Mouse (Mus musculus): Measurements from ENCODE around the gene Amd1. TPM values are rescaled to one million over a fixed set of nuclear protein-coding genes. Genes with fewer than 3 reads are reported as not detected.

Gene Amd1
- polyA plus RNA-seq (2015; fragmentation: Nextera tagmentation; extraction: Ambion mirVana) = 57.0 and 59.8 TPM in 2 replicates

- ATAC-seq (ENCODE audit: borderline replicate concordance, extremely low read depth, low FRiP score, low TSS enrichment) = peak; percentile 97
- H3K36me3 ChIP-seq = no peaks in the 10 kb centered on the region
- H3K9me3 ChIP-seq = no peaks in the 10 kb centered on the region
- peak within 1 kb of the TSS; percentile 97 for H3K4me3 ChIP-seq
- peak within 1 kb of the TSS; percentile 87 for H3K4me2 ChIP-seq
- peak within 1 kb of the TSS; percentile 99 for H3K27ac ChIP-seq
- peak within 1 kb of the TSS; percentile 93 for H3K9ac ChIP-seq
- peaks cover 22% of the 10 kb centered on the region for H3K4me1 ChIP-seq
- H3K27me3 ChIP-seq = no peaks in the 10 kb centered on the region
- under 1% methylated on average over 55 of the region's 55 CpGs for WGBS
Measured at GRCm38 (mm10) chr10:40302140-40302985, at the start of gene Amd1. Amd1 (minus strand) TSS chr10:40302186.

GRCm38 (mm10) chr10:40351156-40351555 lies 49.2 kb upstream of the Amd1 start:
- H3K4me1 ChIP-seq = peaks cover 20% of the 10 kb centered on the region
- H3K4me3 ChIP-seq = peak overlapping the region; percentile 94; the same call in 1 of the 2 replicates
- H3K36me3 ChIP-seq = no peaks in the 10 kb centered on the region
- H3K27me3 ChIP-seq = no peaks in the 10 kb centered on the region
- no peak for ATAC-seq (ENCODE audit: borderline replicate concordance, extremely low read depth, low FRiP score, low TSS enrichment)
- WGBS = 75% methylated on average over 4 of the region's 4 CpGs
- peak overlapping the region; percentile 72; the same call in 1 of the 2 replicates for H3K4me2 ChIP-seq
- no peak overlapping the region for H3K27ac ChIP-seq
- no peaks in the 10 kb centered on the region for H3K9me3 ChIP-seq
- H3K9ac ChIP-seq = no peak overlapping the region

- ATAC-seq (ENCODE audit: borderline replicate concordance, extremely low read depth, low FRiP score, low TSS enrichment) = no peak
- no peaks in the 10 kb centered on the region for H3K27me3 ChIP-seq
- no peaks in the 10 kb centered on the region for H3K36me3 ChIP-seq
- H3K4me3 ChIP-seq = peak overlapping the region; percentile 94
- H3K9ac ChIP-seq = peak overlapping the region; percentile 80
- H3K4me1 ChIP-seq = peaks cover 20% of the 10 kb centered on the region
- 44% methylated on average over 12 of the region's 12 CpGs for whole genome bisulfite sequencing
- H3K27ac ChIP-seq = peak overlapping the region; percentile 94; the same call in 1 of the 2 replicates
- H3K4me2 ChIP-seq = peak overlapping the region; percentile 72
- no peaks in the 10 kb centered on the region for H3K9me3 ChIP-seq
Measured at GRCm38 (mm10) chr10:40350245-40350932, 48.4 kb upstream of the Amd1 start.

- Histone ChIP-seq H3K4me1 (peaks cover 20% of the 10 kb centered on the region), H3K4me3 (peak overlapping the region; percentile 94), H3K27me3 (no peaks in the 10 kb centered on the region), H3K9me3 (no peaks in the 10 kb centered on the region), H3K9ac (peak overlapping the region; percentile 80), H3K4me2 (peak overlapping the region; percentile 72), H3K27ac (peak overlapping the region; percentile 94), H3K36me3 (no peaks in the 10 kb centered on the region)
- WGBS = 0% methylated on average over 62 of the region's 62 CpGs
- peak; percentile 44 for ATAC-seq (ENCODE audit: borderline replicate concordance, extremely low read depth, low FRiP score, low TSS enrichment)
Measured at GRCm38 (mm10) chr10:40349631-40350177, 47.7 kb upstream of the Amd1 start.

GRCm38 (mm10) chr10:40348566-40349536 lies 46.9 kb upstream of the Amd1 start:
- peak overlapping the region; percentile 94 for H3K27ac ChIP-seq
- WGBS = under 1% methylated on average over 76 of the region's 76 CpGs
- H3K4me2 ChIP-seq = peak overlapping the region; percentile 72

GRCm38 (mm10) chr10:40347461-40347954 lies 45.5 kb upstream of the Amd1 start:
- Histone ChIP-seq H3K9ac (no peak overlapping the region), H3K4me3 (peak overlapping the region; percentile 94), H3K4me1 (peaks cover 20% of the 10 kb centered on the region), H3K36me3 (no peaks in the 10 kb centered on the region), H3K27me3 (no peaks in the 10 kb centered on the region), H3K9me3 (no peaks in the 10 kb centered on the region), H3K27ac (no peak overlapping the region), H3K4me2 (peak overlapping the region; percentile 55; the same call in 1 of the 2 replicates)
- ATAC-seq (ENCODE audit: borderline replicate concordance, extremely low read depth, low FRiP score, low TSS enrichment) = no peak
- 53% methylated on average over 9 of the region's 9 CpGs for WGBS

More at GRCm38 (mm10) chr10:40348566-40349536, 46.9 kb upstream of the Amd1 start:
- Histone ChIP-seq H3K9me3 (no peaks in the 10 kb centered on the region), H3K4me3 (peak overlapping the region; percentile 94), H3K9ac (peak overlapping the region; percentile 80), H3K27me3 (no peaks in the 10 kb centered on the region), H3K36me3 (no peaks in the 10 kb centered on the region), H3K4me1 (peaks cover 20% of the 10 kb centered on the region)
- peak; percentile 98 for ATAC-seq (ENCODE audit: borderline replicate concordance, extremely low read depth, low FRiP score, low TSS enrichment)

- 81% methylated on average over 3 of the region's 3 CpGs for WGBS
Measured at GRCm38 (mm10) chr10:40346776-40347403, 44.9 kb upstream of the Amd1 start.

GRCm38 (mm10) chr10:40342036-40342435 lies 40.0 kb upstream of the Amd1 start:
- H3K4me2 ChIP-seq = no peak overlapping the region
- H3K4me3 ChIP-seq = no peak overlapping the region
- H3K27ac ChIP-seq = no peak overlapping the region
- H3K4me1 ChIP-seq = no peaks in the 10 kb centered on the region
- no peaks in the 10 kb centered on the region for H3K9me3 ChIP-seq
- H3K9ac ChIP-seq = no peak overlapping the region
- WGBS = 61% methylated on average over 4 of the region's 4 CpGs
- ATAC-seq (ENCODE audit: borderline replicate concordance, extremely low read depth, low FRiP score, low TSS enrichment) = no peak
- no peaks in the 10 kb centered on the region for H3K27me3 ChIP-seq
- H3K36me3 ChIP-seq = no peaks in the 10 kb centered on the region

More at GRCm38 (mm10) chr10:40346776-40347403, 44.9 kb upstream of the Amd1 start:
- no peak for ATAC-seq (ENCODE audit: borderline replicate concordance, extremely low read depth, low FRiP score, low TSS enrichment)
- H3K27ac ChIP-seq = no peak overlapping the region
- no peak overlapping the region for H3K4me3 ChIP-seq
- no peak overlapping the region for H3K9ac ChIP-seq
- H3K4me2 ChIP-seq = no peak overlapping the region
- no peaks in the 10 kb centered on the region for H3K36me3 ChIP-seq
- no peaks in the 10 kb centered on the region for H3K9me3 ChIP-seq
- peaks cover 20% of the 10 kb centered on the region for H3K4me1 ChIP-seq
- no peaks in the 10 kb centered on the region for H3K27me3 ChIP-seq

- Histone ChIP-seq H3K4me3 (no peak within 1 kb of the TSS), H3K9me3 (no peaks in the 10 kb centered on the region), H3K4me1 (no peaks in the 10 kb centered on the region), H3K27ac (no peak within 1 kb of the TSS), H3K36me3 (no peaks in the 10 kb centered on the region), H3K4me2 (no peak within 1 kb of the TSS), H3K27me3 (no peaks in the 10 kb centered on the region), H3K9ac (no peak within 1 kb of the TSS)
- no peak for ATAC-seq (ENCODE audit: borderline replicate concordance, extremely low read depth, low FRiP score, low TSS enrichment)
- 37% methylated on average over 13 of the region's 13 CpGs for WGBS
Measured at GRCm38 (mm10) chr10:40339351-40339964, 37.5 kb upstream of the Amd1 start, which contains the start of gene Cdk19. Cdk19 (plus strand) TSS chr10:40339564.

GRCm38 (mm10) chr10:40332864-40333263 lies 30.9 kb upstream of the Amd1 start:
- no peaks in the 10 kb centered on the region for H3K36me3 ChIP-seq
- no peaks in the 10 kb centered on the region; the same call in 1 of the 2 replicates for H3K9me3 ChIP-seq
- ATAC-seq (ENCODE audit: borderline replicate concordance, extremely low read depth, low FRiP score, low TSS enrichment) = no peak
- no peaks in the 10 kb centered on the region for H3K27me3 ChIP-seq
- H3K4me1 ChIP-seq = no peaks in the 10 kb centered on the region; the same call in 1 of the 2 replicates
- no peak overlapping the region for H3K4me2 ChIP-seq
- H3K27ac ChIP-seq = no peak overlapping the region
- H3K4me3 ChIP-seq = no peak overlapping the region
- 65% methylated on average over 6 of the region's 6 CpGs for WGBS
- H3K9ac ChIP-seq = no peak overlapping the region

All from lung, embryonic 15.5 days (tissue).